Mouse (Mus musculus) granulocyte monocyte progenitor cell, adult 5-6 weeks (primary cell): ENCODE results near the gene Srm. TPM values are rescaled to one million over a fixed set of nuclear protein-coding genes. Genes with fewer than 3 reads are reported as not detected.
A peak's percentile ranks its signal among the peaks of the same experiment; 100 is the strongest.

Experiments
- ATAC-seq: replicated peaks from 2 replicates; pipeline ENCODE4 v1.8.0; 2016; ENCODE audit warnings: mild to moderate bottlenecking, moderate TSS enrichment, inconsistent platforms; ENCODE audit not compliant: poor library complexity, severe bottlenecking
- total RNA-seq, 2 experiments: library from RNA; stranded (forward) in 1 of 2; stranded (reverse) in 1 of 2; fragments of 200-712, 200-1000 nt in 1 of 2; fragments of >200 nt in 1 of 2; fragmentation: Nextera tagmentation in 1 of 2; gene quantifications; 2 replicates each; pipeline ENCODE4 v1.2.3; 2014 to 2017

Gene Srm
- total RNA-seq, 2 experiments from 2014 or later, result 63.4 to 230 TPM

DNA sequence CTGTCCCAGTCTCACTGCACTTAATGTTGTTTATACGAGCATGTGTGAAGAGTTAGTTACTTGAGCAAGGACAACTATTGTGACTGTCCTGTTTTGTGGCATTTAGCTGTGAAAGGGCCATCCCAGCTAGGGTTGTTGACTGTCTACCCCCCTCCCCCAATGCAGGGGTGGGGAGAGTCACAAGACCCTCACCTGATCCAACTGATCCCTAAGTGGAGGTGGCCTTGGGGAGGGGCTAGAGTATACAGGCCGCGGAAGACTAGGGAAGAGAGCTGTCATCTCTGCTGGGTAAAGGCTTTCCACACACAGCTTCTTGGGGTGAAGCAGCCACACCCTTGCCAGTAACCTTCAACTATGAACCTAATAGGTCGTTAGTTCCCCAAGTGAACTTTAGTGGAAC lies 9.0 kb downstream of the Srm start:
- no peak for ATAC-seq

DNA sequence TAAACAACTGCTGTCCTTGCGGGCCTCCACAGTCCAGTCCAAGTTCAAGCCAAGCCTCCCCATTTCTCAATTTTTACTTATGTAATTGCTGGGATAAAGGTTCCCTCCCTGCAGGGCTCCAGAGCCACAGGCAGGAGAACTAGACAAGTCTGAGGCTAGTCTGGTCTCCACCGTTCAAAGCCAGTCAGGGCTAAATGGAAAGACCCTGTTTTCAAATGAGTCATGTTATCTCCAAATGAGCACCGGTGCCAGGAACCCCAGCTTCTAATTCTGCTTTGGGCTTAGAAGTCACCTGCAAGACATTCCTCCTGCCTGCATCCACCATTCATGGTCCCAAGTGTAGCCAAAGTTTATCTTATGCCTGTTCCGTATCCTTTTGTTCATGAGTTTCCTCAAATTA lies 10.6 kb downstream of the Srm start:
- no peak for ATAC-seq

DNA sequence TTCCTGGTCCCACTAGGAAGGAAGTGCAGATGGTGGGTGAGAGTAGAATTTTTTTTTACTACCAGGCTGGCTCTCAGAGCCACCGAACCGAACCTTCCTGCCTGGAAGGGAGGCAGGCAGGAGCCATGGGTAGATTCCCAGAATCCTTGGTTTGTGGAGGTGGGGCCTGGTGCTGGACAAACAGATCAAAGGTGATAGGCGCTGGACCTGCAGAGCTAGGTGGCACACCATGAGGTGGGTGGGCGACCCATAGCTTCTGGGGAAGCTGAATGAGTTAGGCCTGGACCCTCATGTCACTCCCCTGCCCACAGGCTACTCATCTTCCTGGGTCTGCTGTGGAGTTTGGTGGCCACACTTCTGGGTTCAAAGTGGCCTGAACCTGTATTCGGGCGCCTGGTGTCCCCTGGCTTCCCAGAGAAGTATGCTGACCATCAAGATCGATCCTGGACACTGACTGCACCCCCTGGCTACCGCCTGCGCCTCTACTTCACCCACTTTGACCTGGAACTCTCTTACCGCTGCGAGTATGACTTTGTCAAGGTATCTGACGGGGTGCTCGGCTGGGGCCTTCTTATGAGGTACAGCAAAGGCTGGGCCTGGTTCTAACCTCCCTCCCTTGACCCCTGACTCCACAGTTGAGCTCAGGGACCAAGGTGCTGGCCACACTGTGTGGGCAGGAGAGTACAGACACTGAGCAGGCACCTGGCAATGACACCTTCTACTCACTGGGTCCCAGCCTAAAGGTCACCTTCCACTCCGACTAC lies 11.2 kb downstream of the Srm start, which contains the start of gene Masp2:
TSS of gene Masp2 (plus strand) at position 198 of the 764 bp plus-strand sequence.
- no peak for ATAC-seq

DNA sequence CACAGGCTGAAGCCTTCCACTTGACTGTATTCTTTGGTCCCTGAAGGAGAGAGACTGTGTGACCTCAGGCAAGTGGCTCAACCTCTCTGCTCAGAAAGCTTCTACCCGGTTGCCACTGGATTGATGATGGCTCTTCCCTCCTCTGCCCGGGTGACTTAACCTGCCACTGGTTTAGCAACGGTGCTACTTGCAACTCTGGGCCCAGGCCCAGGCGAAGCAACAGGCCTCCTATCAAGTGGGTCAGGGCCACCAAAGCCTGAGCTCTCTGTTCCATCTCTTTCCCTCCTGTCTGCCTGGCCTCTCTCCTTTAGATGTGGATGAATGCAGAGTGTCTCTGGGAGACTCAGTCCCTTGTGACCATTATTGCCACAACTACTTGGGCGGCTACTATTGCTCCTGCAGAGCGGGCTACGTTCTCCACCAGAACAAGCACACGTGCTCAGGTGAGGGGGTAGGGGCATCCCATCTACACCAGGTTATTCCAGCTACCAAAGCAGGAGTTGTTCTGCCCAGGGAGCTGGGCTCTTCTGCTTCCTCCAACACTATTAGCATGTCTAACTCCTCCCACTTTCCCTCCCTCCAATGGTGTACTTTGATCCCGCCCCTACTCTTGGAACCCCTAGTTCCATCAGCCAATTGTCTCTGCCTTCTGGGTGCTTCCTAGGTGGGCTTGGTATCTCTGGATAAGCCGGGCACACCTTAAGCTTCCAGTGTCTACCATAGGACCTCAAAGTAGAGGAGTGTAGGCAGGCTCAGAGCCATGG lies 12.3 kb downstream of the Srm start:
- no peak; the same call in 1 of the 2 replicates for ATAC-seq

DNA sequence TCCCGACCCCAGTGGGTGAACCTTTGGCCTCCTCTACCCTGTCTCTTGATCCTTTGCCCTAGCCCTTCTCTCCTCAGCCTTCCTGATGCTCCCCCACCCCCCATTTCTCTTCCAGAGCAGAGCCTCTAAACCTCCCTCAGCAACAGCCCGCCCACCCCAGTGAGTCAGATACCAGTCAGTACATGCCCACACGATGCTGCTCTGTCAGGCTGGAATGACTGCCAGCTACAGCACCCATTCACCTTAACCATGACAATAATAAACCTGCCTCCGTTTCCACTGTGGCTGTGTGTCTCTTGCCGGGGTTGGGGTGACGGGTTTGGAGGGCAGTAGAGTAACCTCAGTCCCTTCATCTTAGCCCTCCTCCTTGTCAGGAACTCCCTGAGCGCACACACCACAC lies 12.8 kb downstream of the Srm start:
- no peak for ATAC-seq

DNA sequence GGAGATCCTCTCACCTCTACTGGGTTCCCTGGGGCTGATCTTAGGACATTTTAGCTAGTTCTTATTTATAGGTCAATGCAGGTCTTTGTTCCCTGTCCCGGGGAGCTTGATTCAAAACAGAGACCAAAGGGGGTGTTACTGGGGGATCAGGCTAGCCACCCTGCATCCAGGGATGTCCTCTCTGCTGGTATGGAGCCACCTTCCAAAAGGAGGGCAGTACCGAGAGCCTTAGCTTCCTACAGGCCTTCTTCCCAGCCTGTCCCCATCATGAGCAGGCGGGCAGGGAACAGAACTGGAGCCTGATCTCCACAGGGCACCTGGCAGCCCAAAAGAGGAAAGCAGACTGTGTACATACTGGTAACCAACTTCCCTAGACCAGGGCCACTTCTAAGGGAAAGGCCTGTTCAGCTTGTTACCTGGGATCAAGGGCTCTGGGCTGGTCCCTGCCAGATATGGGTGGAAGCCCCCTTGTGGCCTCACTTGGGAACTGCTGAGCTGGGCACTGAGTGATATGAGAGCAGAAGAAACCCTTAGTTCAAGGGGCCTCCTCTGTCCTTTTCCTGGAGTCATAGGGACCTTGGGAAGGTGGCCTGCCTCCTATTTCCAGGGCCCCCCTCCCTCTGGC lies 13.3 kb downstream of the Srm start:
- ATAC-seq, result peak; percentile 74

DNA sequence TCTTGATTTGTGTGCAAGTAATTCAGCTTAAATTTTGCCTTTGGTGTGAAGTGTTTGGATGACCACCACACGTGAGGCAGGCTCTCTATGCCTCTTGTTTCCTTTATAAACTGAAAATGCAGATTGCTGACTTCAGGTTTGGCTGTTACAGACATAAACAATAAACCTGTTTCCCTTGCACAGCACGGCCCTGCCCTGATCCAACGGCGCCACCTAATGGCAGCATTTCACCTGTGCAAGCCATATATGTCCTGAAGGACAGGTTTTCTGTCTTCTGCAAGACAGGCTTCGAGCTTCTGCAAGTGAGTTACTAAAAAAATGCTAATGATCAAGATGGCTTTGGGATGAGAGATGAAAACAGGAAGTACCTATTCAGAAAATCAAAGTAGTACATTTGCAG lies 16.5 kb downstream of the Srm start:
- peak; percentile 71 for ATAC-seq

DNA sequence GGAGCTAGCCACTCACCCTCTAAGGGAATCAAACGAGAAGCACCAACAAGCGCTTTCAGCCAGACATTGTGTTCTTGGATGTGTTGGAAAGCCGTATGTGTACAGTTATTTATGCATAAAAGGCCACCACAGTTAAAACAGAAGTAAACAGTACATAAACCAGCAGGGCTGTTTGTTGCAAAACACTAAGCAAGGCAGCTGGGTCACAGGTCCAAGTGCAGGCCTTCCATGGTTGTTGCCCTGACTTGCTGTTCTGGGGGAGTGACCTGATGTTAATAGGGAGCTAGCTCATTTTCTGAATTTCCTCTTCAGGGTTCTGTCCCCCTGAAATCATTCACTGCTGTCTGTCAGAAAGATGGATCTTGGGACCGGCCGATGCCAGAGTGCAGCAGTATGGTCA lies 18.5 kb downstream of the Srm start:
- ATAC-seq, result no peak

DNA sequence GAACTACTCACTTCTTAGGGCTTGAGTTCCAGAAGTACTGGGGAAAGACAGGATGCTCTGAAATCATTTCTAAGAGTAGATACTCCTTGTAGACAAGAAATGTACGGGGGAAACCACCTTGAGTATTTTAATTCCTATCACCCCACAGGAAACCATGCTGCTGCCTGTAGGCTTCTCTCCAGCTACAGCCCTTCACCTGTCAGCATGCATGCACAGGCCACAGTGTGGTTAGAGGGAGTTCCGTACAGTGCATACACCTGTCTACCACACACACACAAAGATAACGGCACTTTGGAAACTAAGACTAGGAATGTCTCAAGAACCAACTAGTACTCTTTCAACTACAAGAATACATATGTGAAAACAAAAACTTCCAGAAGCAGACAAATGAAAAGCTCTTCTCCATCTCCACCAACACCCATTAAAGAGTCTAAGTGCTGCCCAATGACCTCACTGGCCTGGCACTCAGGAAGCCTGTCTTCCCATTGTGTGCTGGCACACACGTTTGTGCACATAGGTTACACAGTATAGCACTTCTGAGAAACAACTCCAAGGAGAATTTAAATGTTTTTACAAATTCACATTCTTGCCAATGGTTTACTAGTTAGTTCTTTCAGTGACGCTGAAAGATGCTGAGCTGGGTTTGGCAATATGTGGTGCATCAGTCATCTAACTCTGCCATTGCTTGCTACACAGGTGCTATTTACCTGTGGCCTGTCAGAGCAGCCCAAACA lies 19.5 kb downstream of the Srm start:
- ATAC-seq, result no peak

DNA sequence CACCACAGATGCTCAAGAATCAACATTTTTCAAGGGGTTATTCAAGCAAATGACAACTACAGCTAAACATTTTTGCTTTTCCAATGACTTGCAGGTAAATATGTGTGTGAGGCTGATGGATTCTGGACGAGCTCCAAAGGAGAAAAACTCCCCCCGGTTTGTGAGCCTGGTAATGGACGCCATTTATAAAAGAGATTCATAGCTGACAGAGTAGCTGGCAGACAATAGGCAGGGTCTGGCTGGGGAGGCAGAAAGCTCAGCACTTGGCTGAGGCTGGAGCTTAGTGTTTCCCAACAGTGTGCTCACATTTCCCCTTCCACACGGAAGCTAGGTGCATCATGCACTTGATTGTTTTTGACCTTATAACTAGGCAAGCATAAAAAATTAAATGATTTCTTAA lies 21.3 kb downstream of the Srm start:
- ATAC-seq, result no peak

DNA sequence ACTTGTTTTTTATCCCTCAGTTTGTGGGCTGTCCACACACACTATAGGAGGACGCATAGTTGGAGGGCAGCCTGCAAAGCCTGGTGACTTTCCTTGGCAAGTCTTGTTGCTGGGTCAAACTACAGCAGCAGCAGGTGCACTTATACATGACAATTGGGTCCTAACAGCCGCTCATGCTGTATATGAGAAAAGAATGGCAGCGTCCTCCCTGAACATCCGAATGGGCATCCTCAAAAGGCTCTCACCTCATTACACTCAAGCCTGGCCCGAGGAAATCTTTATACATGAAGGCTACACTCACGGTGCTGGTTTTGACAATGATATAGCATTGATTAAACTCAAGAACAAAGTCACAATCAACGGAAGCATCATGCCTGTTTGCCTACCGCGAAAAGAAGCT lies 22.4 kb downstream of the Srm start:
- no peak for ATAC-seq

DNA sequence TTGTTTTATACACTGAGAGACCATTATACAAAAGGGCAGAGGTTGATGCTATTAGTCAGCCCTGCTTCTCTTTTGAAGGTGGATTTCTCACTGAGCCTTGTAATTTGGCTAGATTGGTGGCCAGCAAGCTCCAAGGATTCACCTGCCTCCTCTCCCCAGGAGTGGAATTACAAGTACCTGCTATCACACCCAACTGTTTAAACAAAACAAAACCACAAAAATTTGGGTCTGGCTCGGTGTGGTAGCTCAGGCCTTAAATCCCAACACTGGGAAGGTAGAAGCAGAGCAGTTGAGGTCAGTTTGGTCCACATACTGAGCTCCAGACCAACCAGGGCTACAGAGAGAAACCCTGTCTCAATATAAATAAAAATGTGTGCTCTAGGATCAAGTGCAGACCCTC lies 28.5 kb downstream of the Srm start:
- ATAC-seq, result no peak

DNA sequence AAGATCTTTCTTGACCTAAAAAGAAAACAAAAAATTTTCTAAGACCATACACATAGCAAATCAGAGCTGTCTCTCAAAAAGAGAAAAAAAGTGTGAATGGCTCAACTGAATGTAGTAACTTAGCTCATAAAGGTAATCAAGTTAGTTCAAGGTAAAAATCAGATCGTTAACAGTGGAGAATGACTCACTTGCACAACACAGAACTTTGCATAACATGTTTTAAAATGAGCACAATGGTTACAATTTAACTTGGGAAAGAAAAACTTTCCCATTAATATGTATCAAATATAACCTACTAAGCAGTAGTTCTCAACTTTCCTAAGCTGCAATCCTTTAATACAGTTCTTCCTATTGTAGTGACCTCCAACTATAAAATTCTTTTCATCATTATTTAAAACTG lies 29.4 kb downstream of the Srm start:
- ATAC-seq, result no peak

DNA sequence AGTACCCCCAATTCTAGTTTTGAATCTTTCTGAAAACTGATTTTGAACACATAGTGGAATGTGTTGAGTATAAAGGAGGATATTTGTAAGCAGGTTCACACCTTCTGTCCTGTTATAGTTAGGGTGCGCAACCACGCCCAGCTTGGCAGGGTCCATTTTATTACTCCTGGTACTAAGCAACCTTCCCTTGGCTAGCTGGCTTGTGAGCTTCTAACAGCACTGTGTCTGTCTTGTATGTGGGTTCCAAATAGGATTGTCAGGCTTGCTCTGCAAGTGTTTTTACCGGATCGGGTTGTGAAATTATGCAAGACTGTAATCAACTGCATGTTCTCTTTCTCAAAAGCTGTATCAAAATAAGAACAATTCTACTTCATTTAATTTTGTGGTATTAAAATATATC lies 31.2 kb downstream of the Srm start:
- no peak for ATAC-seq

DNA sequence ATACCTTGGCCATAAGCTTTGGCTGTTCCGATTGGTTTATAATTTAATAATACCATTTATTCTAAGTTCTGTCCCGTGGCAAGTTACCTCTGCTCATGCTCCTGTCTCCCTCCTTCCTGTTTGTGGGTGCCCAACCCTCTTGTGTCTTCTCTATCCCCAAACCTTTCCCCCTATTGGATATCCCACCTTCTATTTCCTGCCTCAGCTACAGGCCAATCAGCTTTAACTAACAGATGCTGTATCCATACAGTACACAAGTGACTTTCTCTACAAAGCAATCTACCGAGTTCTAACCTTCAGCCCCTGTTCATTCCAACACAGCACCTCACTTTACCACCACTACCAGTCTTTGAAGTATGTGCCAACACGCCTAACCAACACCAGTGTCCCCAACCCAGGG lies 32.3 kb downstream of the Srm start:
- ATAC-seq, result no peak

DNA sequence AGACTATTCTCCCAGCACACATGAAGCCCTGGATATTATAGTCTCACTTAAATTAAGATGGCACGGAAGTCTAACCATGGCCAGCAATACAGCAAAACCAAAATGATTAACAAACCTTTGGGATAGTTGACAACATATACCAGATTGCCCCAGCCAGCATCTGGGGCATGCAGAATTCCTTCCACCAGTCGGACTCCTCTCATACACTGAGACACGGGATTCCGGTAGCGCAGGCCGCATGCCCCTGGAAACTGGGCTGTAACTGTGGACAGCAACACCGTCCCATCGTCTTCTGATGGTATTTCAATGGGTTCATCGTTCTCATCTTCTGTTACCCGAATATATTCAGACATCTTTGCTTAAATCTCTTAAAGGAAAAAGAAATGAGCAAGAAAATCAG lies 33.7 kb downstream of the Srm start:
- ATAC-seq, result no peak

DNA sequence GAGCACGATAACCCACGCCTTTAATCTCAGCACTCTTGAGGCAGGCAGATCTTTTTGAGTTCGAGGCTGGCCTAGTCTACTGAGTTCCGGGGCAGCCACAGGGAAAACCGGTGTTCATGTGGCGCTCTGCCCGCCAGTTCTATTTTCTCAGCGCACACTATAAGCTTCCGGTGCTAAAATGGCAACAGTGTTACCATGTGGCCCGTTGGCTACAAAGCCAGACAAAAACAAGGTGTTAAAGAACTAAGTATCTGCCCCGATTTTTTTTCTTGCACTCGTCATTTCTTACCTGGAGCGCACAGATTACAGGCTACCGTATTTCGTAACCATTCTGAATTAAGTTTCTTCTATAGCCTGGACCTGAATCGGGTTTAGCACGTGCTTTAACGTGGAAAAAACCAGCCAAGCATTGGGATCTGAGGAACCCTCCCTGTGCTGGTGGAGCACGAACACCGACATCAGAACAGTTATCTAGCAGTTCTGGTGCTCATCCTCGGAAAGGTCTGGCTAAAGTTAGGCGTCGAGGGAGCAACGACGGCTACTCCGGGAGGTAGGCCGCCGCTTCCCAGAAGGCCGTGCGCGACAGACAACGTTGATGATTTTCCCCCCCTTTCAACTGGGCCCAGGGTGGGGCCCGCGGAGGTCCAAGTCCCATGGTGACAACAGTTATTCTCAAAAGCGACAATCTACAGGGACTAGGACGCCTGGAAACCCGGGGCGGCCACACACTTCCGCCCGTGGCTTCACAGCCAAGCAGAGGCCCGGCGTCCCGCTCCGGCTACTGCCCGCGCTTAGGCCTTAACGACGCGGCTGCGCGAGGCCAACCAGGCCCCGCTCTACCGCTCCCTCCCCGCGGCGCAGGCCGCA lies 34.7 kb downstream of the Srm start:
- ATAC-seq, result peak; percentile 35

DNA sequence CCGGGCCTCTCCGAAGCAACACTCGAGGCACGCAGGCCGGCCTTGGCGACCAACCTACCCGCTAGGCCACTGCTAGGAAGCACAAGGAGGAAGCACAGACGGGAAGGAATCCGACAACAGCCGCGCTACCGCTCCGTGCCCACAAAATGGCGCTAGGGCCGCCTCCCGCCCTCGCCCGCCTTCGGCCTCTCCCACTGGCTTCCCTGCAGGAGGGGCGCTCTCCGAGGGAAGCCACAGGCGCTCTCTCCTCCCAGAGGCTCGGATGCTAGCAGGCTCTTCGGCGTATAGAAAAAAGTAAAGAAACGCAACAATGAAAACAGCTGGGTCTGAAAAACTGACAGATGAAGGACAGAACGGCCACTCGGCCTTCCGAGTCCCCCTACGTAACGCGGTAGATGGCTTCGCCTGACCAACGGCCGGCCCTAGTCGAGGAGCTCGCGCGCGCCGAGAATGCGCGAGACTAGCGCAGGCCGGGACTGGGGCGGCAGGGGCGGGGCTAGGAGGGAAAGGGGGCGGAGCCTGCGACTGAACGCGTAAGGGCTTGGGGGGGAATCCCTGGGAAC lies 35.4 kb downstream of the Srm start, which contains the start of gene Tardbp:
TSS of gene Tardbp (minus strand) at position 397 of the 563 bp plus-strand sequence.
- ATAC-seq, result peak; percentile 89

DNA sequence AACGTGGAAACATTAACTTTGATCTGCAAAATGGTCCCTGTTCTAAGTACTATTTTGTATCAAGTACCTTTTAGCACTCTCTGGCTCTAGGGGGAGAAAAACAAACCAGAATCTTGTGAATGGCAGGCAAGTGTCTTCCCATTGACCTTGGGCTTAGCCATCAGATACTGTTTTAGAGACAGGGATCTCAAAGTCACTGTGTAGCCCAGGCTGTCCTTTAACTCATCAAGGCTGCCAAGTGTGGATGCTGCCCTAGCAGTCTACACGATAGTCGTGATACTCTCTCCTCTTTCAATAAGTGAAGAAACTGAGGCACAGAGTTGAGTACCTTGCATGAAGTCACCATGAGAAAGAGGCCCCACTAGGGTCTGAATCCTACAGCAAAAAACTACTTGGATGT lies 35.9 kb downstream of the Srm start:
- ATAC-seq, result no peak
